ENCODE assay signal across 13 mouse cellular contexts in the genomic region with DNA sequence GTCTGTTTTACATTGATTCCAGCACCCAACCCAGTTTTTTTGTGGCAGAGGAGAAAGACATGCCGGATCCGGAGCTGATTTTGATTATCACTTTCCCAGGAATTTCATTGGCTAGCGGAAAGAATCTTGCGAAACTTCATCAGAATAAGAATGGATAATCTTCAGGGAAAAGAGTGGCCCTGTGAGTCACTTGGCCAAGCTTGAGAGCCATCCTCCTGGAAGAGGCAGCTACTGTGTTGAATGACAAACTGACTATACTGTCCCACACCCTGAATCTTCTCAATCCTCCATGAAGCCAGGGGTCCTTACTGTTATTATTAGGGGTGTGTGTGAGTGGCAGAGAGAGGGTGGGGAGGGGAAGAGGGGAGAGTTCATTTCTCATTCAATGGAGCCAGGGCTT. TPM values are rescaled to one million over a fixed set of nuclear protein-coding genes. Genes with fewer than 3 reads are reported as not detected.
A peak's percentile ranks its signal among the peaks of the same experiment; 100 is the strongest.
DNase-seq lines count a peak whose midpoint lies in the region; ATAC-seq and TF ChIP-seq lines count a peak whose summit lies in the region.
"Had no signal": no experiment of that assay in that cellular context is flagged by ENCODE, and none has a peak within 500 bp of the region (broad histone marks: within the 10 kb centered on the region; RNA-seq: fewer than 3 reads in every experiment).

No protein-coding gene starts in this region.

- no peak for TF ChIP-seq CTCF in heart, adult 2 months (IDR thresholded peaks at IDR 0.05)
- TF ChIP-seq CTCF in ES-Bruce4 (IDR thresholded peaks at IDR 0.05; ENCODE audit: low read depth, low read length), result no peak

- no peak for DNase-seq in heart, adult 2 months
- DNase-seq in heart, embryonic 10.5 days (ENCODE audit: low spot score), result no peak
- DNase-seq in limb, embryonic 10.5 days (ENCODE audit: low spot score), result no peak
- peak; percentile 39 to 42 for DNase-seq in heart, postnatal 10 days
- no peak for DNase-seq in natural killer cell, adult 2 months (ENCODE audit: low spot score in 2 of 2)
- DNase-seq in right cerebral cortex, postnatal 14 days, result no peak
- DNase-seq: cerebellum, adult 9-11 months; liver; thymus, postnatal 36 days had no signal

- H3K9me3 ChIP-seq in heart, embryonic 10.5 days, result no peaks in the 10 kb centered on the region
- H3K9me3 ChIP-seq in limb, embryonic 12.5 days, result no peaks in the 10 kb centered on the region
- no peaks in the 10 kb centered on the region for H3K9me3 ChIP-seq in limb, embryonic 10.5 days (replicated peaks)
- no peaks in the 10 kb centered on the region for H3K9me3 ChIP-seq in ES-Bruce4 (replicated peaks; ENCODE audit: control insufficient read depth, insufficient read depth, low read length, poor library complexity, severe bottlenecking)
- H3K9me3 ChIP-seq: hindbrain, embryonic 12.5 days had no signal

- peaks cover 21% of the 10 kb centered on the region for H3K4me1 ChIP-seq in heart, adult 2 months (ENCODE audit: control insufficient read depth, insufficient read depth, low read length)
- peaks cover 47% of the 10 kb centered on the region for H3K4me1 ChIP-seq in heart, embryonic 10.5 days
- peaks cover 50% of the 10 kb centered on the region for H3K4me1 ChIP-seq in limb, embryonic 12.5 days (replicated peaks)
- H3K4me1 ChIP-seq in limb, embryonic 10.5 days, result peaks cover 53% of the 10 kb centered on the region
- peaks cover 5% of the 10 kb centered on the region for H3K4me1 ChIP-seq in ES-Bruce4 (ENCODE audit: control insufficient read depth, insufficient read depth, low read length)

- H3K27me3 ChIP-seq in heart, adult 2 months (ENCODE audit: control insufficient read depth, insufficient read depth, low read length), result no peaks in the 10 kb centered on the region
- no peaks in the 10 kb centered on the region for H3K27me3 ChIP-seq in heart, embryonic 10.5 days (ENCODE audit: insufficient read depth, poor library complexity, severe bottlenecking)
- H3K27me3 ChIP-seq in limb, embryonic 12.5 days, result no peaks in the 10 kb centered on the region
- H3K27me3 ChIP-seq in limb, embryonic 10.5 days (ENCODE audit: low read depth, poor library complexity, severe bottlenecking), result no peaks in the 10 kb centered on the region
- no peaks in the 10 kb centered on the region for H3K27me3 ChIP-seq in ES-Bruce4 (ENCODE audit: control insufficient read depth, insufficient read depth, low read length, poor library complexity, severe bottlenecking)
- H3K27me3 ChIP-seq: hindbrain, embryonic 12.5 days had no signal

- H3K27ac ChIP-seq in heart, adult 2 months, result peak overlapping the region; percentile 40; the same call in 1 of the 2 replicates
- no peak overlapping the region for H3K27ac ChIP-seq in heart, embryonic 10.5 days
- peak overlapping the region; percentile 53; the same call in 1 of the 2 replicates for H3K27ac ChIP-seq in limb, embryonic 12.5 days
- H3K27ac ChIP-seq in limb, embryonic 10.5 days, result no peak overlapping the region
- H3K27ac ChIP-seq in ES-Bruce4 (ENCODE audit: insufficient read depth, low read length), result peak overlapping the region; percentile 41; the same call in 1 of the 2 replicates
- H3K27ac ChIP-seq: hindbrain, embryonic 12.5 days had no signal

- peaks cover 1% of the 10 kb centered on the region; the same call in 1 of the 2 replicates for H3K79me2 ChIP-seq in heart, adult 2 months (replicated peaks; ENCODE audit: control insufficient read depth, insufficient read depth, low read length)

- 0 out of 2 replicates have a peak overlapping the region, but pooled peaks have one; percentile 8 for H3K4me2 ChIP-seq in limb, embryonic 12.5 days
- H3K4me2 ChIP-seq: hindbrain, embryonic 12.5 days had no signal

- 68% methylated on average over 4 of the region's 4 CpGs for WGBS in heart, adult 2 months
- WGBS in heart, embryonic 10.5 days, result 85% methylated on average over 4 of the region's 4 CpGs
- WGBS in limb, embryonic 12.5 days, result 74% methylated on average over 4 of the region's 4 CpGs
- 83% methylated on average over 4 of the region's 4 CpGs for WGBS in limb, embryonic 10.5 days

- no peak overlapping the region for H3K9ac ChIP-seq in heart, adult 2 months (ENCODE audit: low read depth, low read length)
- H3K9ac ChIP-seq in limb, embryonic 12.5 days (replicated peaks), result no peak overlapping the region
- no peak overlapping the region for H3K9ac ChIP-seq in ES-Bruce4 (ENCODE audit: low read depth, poor library complexity, severe bottlenecking)
- H3K9ac ChIP-seq: hindbrain, embryonic 12.5 days had no signal

- no peak for TF ChIP-seq POLR2A in heart, adult 2 months (IDR thresholded peaks at IDR 0.05; ENCODE audit: insufficient read depth, low read depth, low read length)
- no peak for TF ChIP-seq POLR2A in ES-Bruce4 (IDR thresholded peaks at IDR 0.05; ENCODE audit: insufficient read depth, low read length)

- peaks cover 2% of the 10 kb centered on the region for H3K36me3 ChIP-seq in heart, adult 2 months (ENCODE audit: control insufficient read depth, insufficient read depth, low read length)
- H3K36me3 ChIP-seq in heart, embryonic 10.5 days, result peaks cover 7% of the 10 kb centered on the region; the same call in 1 of the 2 replicates
- H3K36me3 ChIP-seq in limb, embryonic 12.5 days, result peaks cover 20% of the 10 kb centered on the region
- peaks cover 60% of the 10 kb centered on the region for H3K36me3 ChIP-seq in limb, embryonic 10.5 days
- peaks cover 2% of the 10 kb centered on the region; the same call in 1 of the 2 replicates for H3K36me3 ChIP-seq in ES-Bruce4 (ENCODE audit: control insufficient read depth, insufficient read depth, low read length, poor library complexity, severe bottlenecking)
- H3K36me3 ChIP-seq: hindbrain, embryonic 12.5 days had no signal

- no peak for ATAC-seq in limb, embryonic 12.5 days (ENCODE audit: insufficient number of reproducible peaks, insufficient read depth, low FRiP score, low TSS enrichment, low read depth)
- ATAC-seq: midbrain, embryonic 16.5 days had no signal

- no peak overlapping the region for H3K4me3 ChIP-seq in heart, adult 2 months
- H3K4me3 ChIP-seq in heart, embryonic 10.5 days, result no peak overlapping the region
- no peak overlapping the region for H3K4me3 ChIP-seq in limb, embryonic 12.5 days (replicated peaks)
- H3K4me3 ChIP-seq in limb, embryonic 10.5 days, result no peak overlapping the region
- no peak overlapping the region for H3K4me3 ChIP-seq in ES-Bruce4 (ENCODE audit: low read depth, low read length)
- H3K4me3 ChIP-seq: hindbrain, embryonic 12.5 days had no signal

- no peak for TF ChIP-seq EP300 in heart, adult 2 months (IDR thresholded peaks at IDR 0.05; ENCODE audit: insufficient read depth, low read depth, low read length)
- no peak for TF ChIP-seq EP300 in ES-Bruce4 (IDR thresholded peaks at IDR 0.05; ENCODE audit: insufficient read depth, low read depth, low read length)

- intact Hi-C loops in heart, adult 2 months (cut with DNase I), result no loop called here
- intact Hi-C loops in heart, postnatal 10 days (cut with DNase I), result no loop called here

RNA-seq across cellular contexts. Expression of a gene that starts 7.7 kb away (rescaled TPM):
- total RNA-seq in heart, adult 2 months (2021), result 10 to 100 TPM; 25.7 to 34.0 TPM
- 15.6 and 25.8 TPM in 2 replicates for polyA plus RNA-seq in heart, adult 2 months (2012; rRNA removed)
- polyA plus RNA-seq in heart, embryonic 10.5 days (2016; fragmentation: Nextera tagmentation; extraction: Ambion mirVana), result 129 and 153 TPM in 2 replicates
- 258 and 277 TPM in 2 replicates for polyA plus RNA-seq in limb, embryonic 12.5 days (2016; fragmentation: Nextera tagmentation; extraction: Ambion mirVana)
- 340 and 390 TPM in 2 replicates for polyA plus RNA-seq in limb, embryonic 10.5 days (2016; fragmentation: Nextera tagmentation; extraction: Ambion mirVana)
- 187 and 194 TPM in 2 replicates for polyA plus RNA-seq in ES-Bruce4 (2011; ENCODE audit: insufficient read depth, insufficient read length, low read depth, missing spikeins)
- total RNA-seq in heart, postnatal 10 days (2021), result 10 to 100 TPM; 82.1 to 91.4 TPM

RNA-seq across cellular contexts. Expression of a gene that starts 56.1 kb away (rescaled TPM):
- under 1 TPM in 1 of 2 experiments, not detected in 1; 0.08 TPM for total RNA-seq in heart, adult 2 months (2021)
- 0.04 TPM in 1 of 2 replicates, not detected in the other for polyA plus RNA-seq in heart, adult 2 months (2012; rRNA removed)
- 0.73 and 1.2 TPM in 2 replicates for polyA plus RNA-seq in heart, embryonic 10.5 days (2016; fragmentation: Nextera tagmentation; extraction: Ambion mirVana)
- polyA plus RNA-seq in limb, embryonic 12.5 days (2016; fragmentation: Nextera tagmentation; extraction: Ambion mirVana), result 0.64 and 0.73 TPM in 2 replicates
- 1.1 and 1.3 TPM in 2 replicates for polyA plus RNA-seq in limb, embryonic 10.5 days (2016; fragmentation: Nextera tagmentation; extraction: Ambion mirVana)
- 5.3 and 6.5 TPM in 2 replicates for polyA plus RNA-seq in ES-Bruce4 (2011; ENCODE audit: insufficient read depth, insufficient read length, low read depth, missing spikeins)
- total RNA-seq in heart, postnatal 10 days (2021), result under 1 TPM in 1 of 2 experiments, not detected in 1; 0.07 TPM
- polyA plus RNA-seq: midbrain, embryonic 16.5 days had no signal

Comparison
In these comparisons a context has a peak if more than half of its experiments do, and no peak if none do; other contexts are left out.
1. DNase-seq: peak in heart, postnatal 10 days (2 of 2); none in heart, adult 2 months (0 of 2), heart, embryonic 10.5 days (single experiment), limb, embryonic 10.5 days (single experiment), natural killer cell, adult 2 months (0 of 2) and right cerebral cortex, postnatal 14 days (single experiment).
2. H3K27ac ChIP-seq: peak in heart, adult 2 months (single experiment), limb, embryonic 12.5 days (single experiment) and ES-Bruce4 (single experiment); none in heart, embryonic 10.5 days (single experiment) and limb, embryonic 10.5 days (single experiment).